Mouse (Mus musculus) embryonic facial prominence, embryonic 14.5 days (tissue): ENCODE data around the gene Tbc1d1. TPM values are rescaled to one million over a fixed set of nuclear protein-coding genes. Genes with fewer than 3 reads are reported as not detected.

ENCODE experiments used
- ATAC-seq: fragments of 200-750 bp; cut with Nextera tagmentation; 2 replicates; pipeline ENCODE4 v1.8.0; 2017; ENCODE audit warnings: low read depth, moderate number of reproducible peaks, moderate TSS enrichment
- DNase-seq: peaks from one replicate; pipeline ENCODE4 v3.0.0-alpha.2; 2015; ENCODE audit warnings: low spot score
- H3K27ac ChIP-seq: fragments of 300-500 bp; sonication (generic); replicated peaks from 2 replicates; pipeline ENCODE4 v1.5.1; 2014; ENCODE audit warnings: low read depth, mild to moderate bottlenecking, low read length, moderate library complexity
- H3K27me3 ChIP-seq: fragments of 300-500 bp; sonication (generic); replicated peaks from 2 replicates; pipeline ENCODE4 v1.6.1; 2014; ENCODE audit warnings: low read length; ENCODE audit not compliant: control insufficient read depth, insufficient read depth
- H3K36me3 ChIP-seq: fragments of 300-500 bp; sonication (generic); 2 replicates; pipeline ENCODE4 v1.6.1; 2014; ENCODE audit warnings: low read length, mixed read lengths; ENCODE audit not compliant: control insufficient read depth, insufficient read depth
- H3K4me1 ChIP-seq: fragments of 300-500 bp; sonication (generic); 2 replicates; pipeline ENCODE4 v1.6.1; 2014; ENCODE audit warnings: antibody characterized with exemption, low read length; ENCODE audit not compliant: control insufficient read depth, insufficient read depth
- H3K4me2 ChIP-seq: fragments of 300-500 bp; sonication (generic); 2 replicates; pipeline ENCODE4 v1.6.1; 2014; ENCODE audit warnings: low read depth, mild to moderate bottlenecking, low read length, moderate library complexity, mixed read lengths
- H3K4me3 ChIP-seq: fragments of 300-500 bp; sonication (generic); 2 replicates; pipeline ENCODE4 v1.5.1; 2014; ENCODE audit warnings: low read depth, mild to moderate bottlenecking, low read length
- H3K9ac ChIP-seq: fragments of 300-500 bp; sonication (generic); 2 replicates; pipeline ENCODE4 v1.6.1; 2014; ENCODE audit warnings: low read depth, mild to moderate bottlenecking, low read length, moderate library complexity, mixed read lengths
- H3K9me3 ChIP-seq: fragments of 300-500 bp; sonication (generic); 2 replicates; pipeline ENCODE4 v1.6.1; 2016; ENCODE audit warnings: low read length; ENCODE audit not compliant: control insufficient read depth
- WGBS: fragments of 180-500 bp; shearing (Covaris S2); extraction: QIAGEN DNeasy Blood & Tissue Kit; methylation state at CpG from one replicate; pipeline ENCODE4 v1.1.7; 2014; 5-methylcytosine and 5-hydroxymethylcytosine counted together
- polyA plus RNA-seq: library from polyadenylated mRNA; unstranded; fragments of >200 nt; fragmentation: Nextera tagmentation; extraction: Ambion mirVana; gene quantifications from 2 replicates; pipeline ENCODE4 v1.2.1, GENCODE M21; 2014

Tbc1d1 gene
- polyA plus RNA-seq, 1 experiment from 2014 or later: 19.1 TPM

GRCm38 (mm10) chr5:64238894-64239652 lies 83.0 kb downstream of the Tbc1d1 start:
- DNase-seq (no peak), ATAC-seq (no peak)
- Histone ChIP-seq H3K9ac (no peak overlapping the region), H3K4me2 (no peak overlapping the region), H3K4me3 (no peak overlapping the region), H3K27ac (no peak overlapping the region), H3K9me3 (no peaks in the 10 kb centered on the region), H3K27me3 (no peaks in the 10 kb centered on the region), H3K4me1 (peaks cover 13% of the 10 kb centered on the region), H3K36me3 (no peaks in the 10 kb centered on the region)
- WGBS: 86% methylated on average over 3 of the region's 3 CpGs

GRCm38 (mm10) chr5:64240941-64241682 lies 85.0 kb downstream of the Tbc1d1 start:
- no peak for DNase-seq
- ATAC-seq: no peak
- Histone ChIP-seq H3K4me3 (no peak overlapping the region), H3K36me3 (no peaks in the 10 kb centered on the region), H3K27me3 (no peaks in the 10 kb centered on the region), H3K9ac (no peak overlapping the region), H3K4me2 (no peak overlapping the region), H3K9me3 (no peaks in the 10 kb centered on the region), H3K4me1 (peaks cover 15% of the 10 kb centered on the region), H3K27ac (no peak overlapping the region)
- WGBS: 70% methylated on average over 13 of the region's 13 CpGs

- 72% methylated on average over 8 of the region's 8 CpGs for WGBS
Observed at GRCm38 (mm10) chr5:64241867-64242266, 85.8 kb downstream of the Tbc1d1 start.

GRCm38 (mm10) chr5:64242795-64243455 lies 86.8 kb downstream of the Tbc1d1 start:
- Histone ChIP-seq H3K36me3 (no peaks in the 10 kb centered on the region), H3K4me2 (no peak overlapping the region), H3K27ac (no peak overlapping the region), H3K9me3 (no peaks in the 10 kb centered on the region), H3K4me3 (no peak overlapping the region), H3K27me3 (no peaks in the 10 kb centered on the region), H3K9ac (no peak overlapping the region), H3K4me1 (peaks cover 15% of the 10 kb centered on the region)
- WGBS: 52% methylated on average over 9 of the region's 9 CpGs
- ATAC-seq: peak; percentile 38
- peak; percentile 49 for DNase-seq

More at GRCm38 (mm10) chr5:64241867-64242266, 85.8 kb downstream of the Tbc1d1 start:
- Histone ChIP-seq H3K27me3 (no peaks in the 10 kb centered on the region), H3K36me3 (no peaks in the 10 kb centered on the region), H3K9me3 (no peaks in the 10 kb centered on the region), H3K4me1 (peaks cover 15% of the 10 kb centered on the region), H3K9ac (no peak overlapping the region), H3K27ac (no peak overlapping the region), H3K4me2 (no peak overlapping the region), H3K4me3 (no peak overlapping the region)
- ATAC-seq: no peak
- DNase-seq: no peak

- ATAC-seq: 0 out of 2 replicates have a peak, but pooled peaks have one; percentile 6
- no peak overlapping the region for H3K4me3 ChIP-seq
- no peaks in the 10 kb centered on the region for H3K36me3 ChIP-seq
- no peak for DNase-seq
- WGBS: 41% methylated on average over 6 of the region's 6 CpGs
- H3K27ac ChIP-seq: no peak overlapping the region
- H3K4me1 ChIP-seq: peaks cover 15% of the 10 kb centered on the region
- H3K4me2 ChIP-seq: no peak overlapping the region
- H3K9ac ChIP-seq: no peak overlapping the region
- no peaks in the 10 kb centered on the region for H3K9me3 ChIP-seq
- H3K27me3 ChIP-seq: no peaks in the 10 kb centered on the region
Observed at GRCm38 (mm10) chr5:64243666-64244065, 87.6 kb downstream of the Tbc1d1 start.

GRCm38 (mm10) chr5:64244283-64244682 lies 88.2 kb downstream of the Tbc1d1 start:
- Histone ChIP-seq H3K4me3 (no peak overlapping the region), H3K9ac (no peak overlapping the region), H3K27ac (no peak overlapping the region), H3K36me3 (no peaks in the 10 kb centered on the region), H3K27me3 (no peaks in the 10 kb centered on the region), H3K4me2 (no peak overlapping the region), H3K4me1 (peaks cover 15% of the 10 kb centered on the region), H3K9me3 (no peaks in the 10 kb centered on the region)
- 25% methylated on average over 3 of the region's 3 CpGs for WGBS
- no peak for DNase-seq
- peak; percentile 7; the same call in 1 of the 2 replicates for ATAC-seq

GRCm38 (mm10) chr5:64244745-64245144 lies 88.6 kb downstream of the Tbc1d1 start:
- Histone ChIP-seq H3K4me1 (peaks cover 15% of the 10 kb centered on the region), H3K27me3 (no peaks in the 10 kb centered on the region), H3K9ac (no peak overlapping the region), H3K9me3 (no peaks in the 10 kb centered on the region), H3K4me3 (no peak overlapping the region), H3K27ac (no peak overlapping the region), H3K4me2 (no peak overlapping the region), H3K36me3 (no peaks in the 10 kb centered on the region)
- no peak for ATAC-seq
- no peak for DNase-seq
- 47% methylated on average over 5 of the region's 5 CpGs for WGBS

GRCm38 (mm10) chr5:64251435-64251834 lies 95.3 kb downstream of the Tbc1d1 start:
- Histone ChIP-seq H3K27me3 (no peaks in the 10 kb centered on the region), H3K4me1 (no peaks in the 10 kb centered on the region), H3K36me3 (no peaks in the 10 kb centered on the region), H3K9ac (no peak overlapping the region), H3K27ac (no peak overlapping the region), H3K9me3 (no peaks in the 10 kb centered on the region), H3K4me2 (no peak overlapping the region), H3K4me3 (no peak overlapping the region)
- no peak for DNase-seq
- WGBS: 82% methylated on average over 5 of the region's 5 CpGs
- no peak for ATAC-seq
